Mouse (Mus musculus) retina, postnatal 7 days (tissue): ENCODE measurements around the gene Gm28043.
"Not testable (repeated sequence)": the region's sequence is repeated elsewhere in the genome, so short reads cannot be mapped to it uniquely, and the experiment has no call there.

Experiments used
- DNase-seq: peaks from one replicate; pipeline ENCODE4 v3.0.0-alpha.2; 2012; ENCODE audit warnings: low read depth, low spot score

The Gm28043 gene

GRCm38 (mm10) chr17:29711745-29712431 lies 97.2 kb downstream of the Gm28043 start:
- no peak for DNase-seq

- no peak for DNase-seq
These were observed 97.9 kb downstream of the Gm28043 start for GRCm38 (mm10) chr17:29712565-29712964.

- DNase-seq = not testable (repeated sequence)
These were observed 99.1 kb downstream of the Gm28043 start for GRCm38 (mm10) chr17:29713734-29714133.

GRCm38 (mm10) chr17:29716732-29717445 lies 102.2 kb downstream of the Gm28043 start, which contains the start of gene Ccdc167:
Gene Ccdc167 (minus strand): TSS chr17:29717044.
- DNase-seq = peak; percentile 96

GRCm38 (mm10) chr17:29718660-29719059 lies 104.0 kb downstream of the Gm28043 start:
- no peak for DNase-seq

GRCm38 (mm10) chr17:29719628-29720575 lies 105.2 kb downstream of the Gm28043 start:
- no peak for DNase-seq

DNA sequence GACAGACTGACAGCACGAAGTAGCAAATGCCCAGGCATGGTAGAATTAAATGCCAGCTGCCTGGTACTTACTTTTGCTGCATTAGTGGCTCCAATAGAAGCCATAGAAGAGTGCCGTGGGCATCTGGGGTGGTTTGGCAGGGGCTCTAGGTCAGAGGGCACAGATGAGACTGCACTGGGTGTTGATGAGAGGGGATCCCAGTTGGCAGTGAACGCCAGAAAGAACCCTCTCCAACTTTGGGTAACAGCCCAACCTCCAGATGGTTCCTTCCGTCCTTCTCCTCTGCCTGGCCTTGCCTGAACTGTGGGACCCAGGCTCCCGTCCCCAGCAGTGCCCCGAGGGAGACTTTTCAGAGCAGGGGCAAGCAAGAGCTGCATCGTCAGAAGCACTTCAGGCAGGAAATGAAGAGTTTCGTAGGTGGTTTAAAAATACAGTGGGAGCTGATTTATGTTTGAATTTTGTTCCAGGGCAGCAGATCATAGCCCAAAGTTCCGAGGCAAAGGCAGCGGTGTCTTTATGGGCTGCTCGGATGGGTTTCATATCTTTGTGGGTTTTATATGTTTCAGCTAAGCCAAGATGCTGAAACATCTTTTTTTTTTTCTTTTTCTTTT lies 106.2 kb downstream of the Gm28043 start:
- DNase-seq = no peak

GRCm38 (mm10) chr17:29724610-29725009 lies 109.9 kb downstream of the Gm28043 start:
- DNase-seq = no peak

GRCm38 (mm10) chr17:29725027-29725620 lies 110.4 kb downstream of the Gm28043 start:
- DNase-seq = no peak

- DNase-seq = no peak
These were observed 113.4 kb downstream of the Gm28043 start for GRCm38 (mm10) chr17:29728082-29728481.

- no peak for DNase-seq
These were observed 116.0 kb downstream of the Gm28043 start for GRCm38 (mm10) chr17:29730510-29731265.

GRCm38 (mm10) chr17:29731266-29731952 lies 116.7 kb downstream of the Gm28043 start:
- no peak for DNase-seq

GRCm38 (mm10) chr17:29731953-29732325 lies 117.3 kb downstream of the Gm28043 start:
- DNase-seq = no peak

DNA sequence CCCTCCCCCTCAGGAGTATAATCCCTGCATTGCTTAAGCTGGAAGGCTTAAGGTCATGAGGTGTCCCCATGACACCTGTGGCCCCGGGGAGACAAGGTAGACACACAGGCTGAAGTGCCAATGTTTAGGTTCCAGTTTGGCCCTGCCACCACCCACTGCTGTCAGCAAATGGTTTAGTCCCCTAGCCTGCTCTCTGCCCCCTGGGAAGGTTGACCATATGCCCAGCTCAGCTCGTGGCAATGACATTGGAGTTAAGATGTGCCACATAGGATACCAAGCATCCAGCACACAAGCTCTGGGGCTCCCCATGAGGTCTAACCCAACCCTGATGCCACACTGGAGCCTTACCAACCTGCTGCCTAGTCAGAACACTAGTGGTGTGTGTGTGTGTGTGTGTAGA lies 117.8 kb downstream of the Gm28043 start:
- no peak for DNase-seq

GRCm38 (mm10) chr17:29736448-29737014 lies 121.9 kb downstream of the Gm28043 start:
- DNase-seq = peak; percentile 58

DNA sequence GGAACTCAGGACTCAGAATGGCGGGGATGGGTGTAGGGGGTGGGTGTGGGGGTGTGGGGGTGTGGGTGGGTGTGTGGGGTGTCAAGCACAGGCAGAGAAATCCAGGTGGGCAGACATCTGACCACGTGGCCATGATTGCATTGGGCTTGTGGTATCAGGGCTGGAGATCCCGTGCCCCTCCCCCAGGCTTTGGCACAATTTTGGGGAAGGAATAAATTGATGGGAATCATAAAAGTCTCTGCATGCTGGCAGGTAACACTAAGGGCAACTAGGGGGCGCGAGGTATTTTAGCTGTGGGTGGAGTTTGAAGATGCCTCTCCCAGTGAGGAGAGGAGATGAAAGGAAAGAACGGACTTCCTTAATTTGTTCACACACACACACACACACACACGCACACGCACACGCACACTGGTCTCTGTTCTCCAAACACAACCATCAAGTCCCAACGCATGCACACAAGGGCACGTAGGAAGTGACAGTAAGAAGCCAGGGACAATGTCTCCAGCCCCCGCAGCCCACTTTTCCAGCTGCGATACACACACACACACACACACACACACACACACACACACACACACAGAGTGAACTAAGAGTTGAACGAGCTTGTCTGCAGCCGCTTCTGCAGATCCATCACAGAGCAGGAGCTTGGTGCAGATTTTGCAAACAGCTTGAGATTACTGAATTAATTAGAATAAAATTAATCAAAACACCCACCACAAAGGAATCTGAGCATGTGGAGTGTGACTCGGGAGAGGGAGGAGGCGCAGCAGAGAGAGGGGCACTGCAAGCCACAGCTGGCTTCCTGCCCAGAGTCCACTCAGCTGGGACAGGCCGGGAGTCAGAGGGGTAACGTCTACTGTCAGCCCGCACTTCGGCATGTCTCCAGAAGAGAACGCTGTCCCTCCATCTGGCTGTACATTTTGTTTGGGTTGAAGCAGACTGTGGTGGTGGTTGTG lies 123.5 kb downstream of the Gm28043 start:
- DNase-seq = no peak

DNA sequence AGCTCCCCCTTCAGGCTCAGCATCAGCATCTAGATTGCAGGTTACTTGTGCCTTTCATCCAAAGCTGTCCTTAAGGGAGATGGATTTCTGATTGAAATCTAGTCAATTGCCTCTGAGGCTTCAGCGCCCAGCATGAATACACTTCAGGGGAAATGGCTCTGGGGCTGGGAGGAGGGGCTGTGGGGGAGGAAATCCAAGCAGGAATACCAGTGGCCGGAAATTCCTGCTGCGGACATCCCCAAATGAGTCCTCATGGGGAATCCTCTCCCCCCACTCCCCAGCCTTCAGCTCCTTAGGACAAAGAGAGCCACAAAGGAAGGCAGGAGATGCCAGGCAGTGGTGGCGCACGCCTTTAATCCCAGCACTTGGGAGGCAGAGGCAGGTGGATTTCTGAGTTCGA lies 132.8 kb downstream of the Gm28043 start:
- DNase-seq = no peak
